Mouse (Mus musculus): ENCODE measurements at regions not wholly inside any gene's neighbourhood (a gene's known extent, or its start where the extent isn't known, plus 50 kb on each side); places are given as distances from the start of the nearest gene placed in this dataset.

GRCm38 (mm10) chr19:26386075-26386474 lies 218.8 kb upstream of the Smarca2 start:
- TF ChIP-seq CTCF (IDR thresholded peaks at IDR 0.05; ENCODE audit: borderline replicate concordance, control insufficient read depth, extremely low read depth, insufficient read depth, low read length, poor library complexity) (no peak), POLR2A (IDR thresholded peaks at IDR 0.05; ENCODE audit: control insufficient read depth, extremely low read depth, insufficient read depth, low read length, poor library complexity) (no peak)

All from thymus, adult 2 months (tissue).